Mouse (Mus musculus) thymus, adult 2 months (tissue): ENCODE data around the gene Ggt5.

ENCODE experiments used
- CTCF ChIP-seq: fragments of 200-500 bp; IDR thresholded peaks from 2 replicates; pipeline ENCODE4 v1.5.1; 2012; ENCODE audit warnings: mild to moderate bottlenecking, control low read depth, low read length, moderate library complexity, borderline replicate concordance; ENCODE audit not compliant: control insufficient read depth, poor library complexity, insufficient read depth; ENCODE audit errors: extremely low read depth
- POLR2A ChIP-seq: fragments of 200-500 bp; IDR thresholded peaks from 2 replicates; pipeline ENCODE4 v1.6.1; 2012; ENCODE audit warnings: mild to moderate bottlenecking, low read length, control low read depth, moderate library complexity; ENCODE audit not compliant: control insufficient read depth, poor library complexity, insufficient read depth; ENCODE audit errors: extremely low read depth

DNA sequence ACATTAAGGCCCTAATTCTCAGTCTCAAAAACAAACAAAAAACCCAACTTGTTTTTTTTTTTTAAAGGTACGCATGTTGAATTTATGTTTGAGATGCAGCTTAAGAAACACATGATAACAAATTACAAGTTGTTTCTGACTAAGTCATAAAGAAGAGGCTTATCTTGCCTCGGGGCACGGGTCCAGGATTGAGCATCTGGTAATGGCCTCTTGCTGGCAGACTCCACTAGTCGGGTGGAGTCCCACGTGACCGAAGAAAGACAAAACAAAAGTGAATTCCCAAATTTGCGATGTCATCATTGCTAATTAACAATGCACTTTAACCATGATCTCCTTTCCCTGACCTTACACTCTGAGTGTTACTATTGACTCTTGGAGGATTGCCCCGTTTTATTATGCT, 6.8 kb downstream of the Ggt5 start:
- no peak for TF ChIP-seq CTCF
- TF ChIP-seq POLR2A: no peak
